Mouse (Mus musculus) liver, embryonic 14.5 days (tissue): ENCODE results near the gene Mark4.

Source experiments
- CTCF ChIP-seq: IDR thresholded peaks from 2 replicates; pipeline ENCODE4 v1.5.1; 2016; ENCODE audit warnings: antibody characterized with exemption, low read depth, control low read depth
- EP300 ChIP-seq: IDR thresholded peaks from 2 replicates; pipeline ENCODE4 v1.6.1; 2016; ENCODE audit warnings: antibody characterized with exemption, low read depth

GRCm38 (mm10) chr7:19420821-19421636, 37.6 kb downstream of the Mark4 start:
- no peak for TF ChIP-seq CTCF
- TF ChIP-seq EP300, result no peak
